Mouse (Mus musculus): ENCODE measurements around the gene Hsd3b5. TPM values are rescaled to one million over a fixed set of nuclear protein-coding genes. Genes with fewer than 3 reads are reported as not detected.
"Not testable (repeated sequence)": the region's sequence is repeated elsewhere in the genome, so short reads cannot be mapped to it uniquely, and the experiment has no call there.

Hsd3b5 gene
- polyA plus RNA-seq (2015; fragmentation: Nextera tagmentation; extraction: Ambion mirVana) = not detected in 2 replicates

DNA sequence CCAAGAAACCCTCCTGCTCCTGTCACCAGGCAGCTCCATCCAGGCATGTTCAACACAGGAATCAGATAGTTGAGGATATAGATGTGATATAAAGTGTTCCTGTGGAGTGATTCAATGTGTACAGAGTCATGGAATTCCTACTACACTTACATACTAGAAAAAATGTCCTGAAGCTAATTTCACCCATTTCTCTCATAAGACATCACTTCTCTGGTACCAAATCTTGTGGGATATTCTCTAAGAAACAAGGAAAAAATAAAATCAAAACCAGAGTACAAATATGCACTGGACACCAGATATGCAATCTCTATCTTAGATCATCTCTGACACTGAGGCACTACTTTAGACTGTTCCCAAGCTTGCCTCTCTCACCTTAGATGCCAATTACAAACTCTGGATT is at the start of gene Hsd3b5:
Hsd3b5 (minus strand) TSS at position 101 of the 400 bp plus-strand sequence.
- H3K4me1 ChIP-seq (replicated peaks) = no peaks in the 10 kb centered on the region
- no peak for ATAC-seq
- H3K27ac ChIP-seq = no peak within 1 kb of the TSS
- no peaks in the 10 kb centered on the region for H3K36me3 ChIP-seq
- no peaks in the 10 kb centered on the region for H3K9me3 ChIP-seq
- H3K4me3 ChIP-seq (replicated peaks) = no peak within 1 kb of the TSS
- no peaks in the 10 kb centered on the region for H3K27me3 ChIP-seq
- no peak within 1 kb of the TSS for H3K4me2 ChIP-seq (replicated peaks)
- no peak within 1 kb of the TSS for H3K9ac ChIP-seq (replicated peaks)

DNA sequence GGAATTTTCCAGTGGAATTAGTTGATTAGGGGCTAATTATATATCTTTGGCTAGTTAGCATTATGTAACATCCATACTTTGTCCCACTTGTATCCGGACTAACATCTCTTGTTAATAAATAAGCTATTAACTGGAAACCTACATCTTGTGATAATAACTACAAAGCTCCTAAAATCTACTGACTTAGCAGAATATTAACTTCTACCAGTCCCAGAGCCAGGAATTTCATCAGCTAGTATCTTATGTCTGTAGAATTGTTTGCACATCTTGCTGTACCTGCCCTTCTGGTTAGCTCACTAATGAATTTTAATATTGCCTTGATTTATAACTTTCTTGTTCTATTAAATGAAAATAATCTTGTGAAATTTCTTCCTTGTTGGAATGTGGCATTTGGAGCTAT is 5.1 kb upstream of the Hsd3b5 start:
- Histone ChIP-seq H3K4me2 (replicated peaks) (no peak overlapping the region), H3K4me1 (replicated peaks) (no peaks in the 10 kb centered on the region), H3K27ac (no peak overlapping the region), H3K27me3 (no peaks in the 10 kb centered on the region), H3K36me3 (no peaks in the 10 kb centered on the region), H3K4me3 (replicated peaks) (no peak overlapping the region), H3K9ac (replicated peaks) (no peak overlapping the region), H3K9me3 (no peaks in the 10 kb centered on the region)
- no peak for ATAC-seq
- 89% methylated on average over 1 of the region's 1 CpGs for WGBS

DNA sequence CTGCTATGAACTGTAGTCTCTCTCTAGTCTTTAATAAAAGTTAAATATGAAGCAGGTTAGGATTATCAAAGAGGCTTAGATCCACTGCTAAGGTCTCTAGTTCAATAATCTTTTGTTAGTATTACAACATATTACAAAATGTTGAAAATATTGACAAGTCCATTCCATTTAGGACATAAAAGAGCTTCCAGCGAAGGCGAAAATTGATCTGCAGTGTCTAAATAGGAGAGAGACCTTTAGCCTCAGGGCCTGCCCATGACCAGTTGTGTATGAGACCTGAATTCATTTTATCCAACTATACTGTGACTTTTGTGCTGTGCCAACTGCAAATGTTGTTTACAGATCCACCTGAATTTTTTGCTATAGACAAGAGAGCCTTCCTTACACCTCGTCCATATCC is 419 bp downstream of the Hsd3b5 start:
- H3K9ac ChIP-seq (replicated peaks) = no peak overlapping the region
- H3K4me3 ChIP-seq (replicated peaks) = no peak overlapping the region
- no peaks in the 10 kb centered on the region for H3K9me3 ChIP-seq
- 86% methylated on average over 3 of the region's 3 CpGs for WGBS
- H3K4me2 ChIP-seq (replicated peaks) = no peak overlapping the region
- H3K27ac ChIP-seq = no peak overlapping the region
- no peaks in the 10 kb centered on the region for H3K27me3 ChIP-seq
- no peaks in the 10 kb centered on the region for H3K36me3 ChIP-seq
- no peak for ATAC-seq
- no peaks in the 10 kb centered on the region for H3K4me1 ChIP-seq (replicated peaks)

- not testable (repeated sequence) for H3K4me3 ChIP-seq (replicated peaks); H3K27me3 ChIP-seq; H3K9me3 ChIP-seq; H3K4me1 ChIP-seq (replicated peaks); H3K36me3 ChIP-seq; H3K27ac ChIP-seq; H3K9ac ChIP-seq (replicated peaks); ATAC-seq; H3K4me2 ChIP-seq (replicated peaks)
- 80% methylated on average over 1 of the region's 1 CpGs for WGBS
Observed at GRCm38 (mm10) chr3:98616786-98617185, 13.3 kb downstream of the Hsd3b5 start.

GRCm38 (mm10) chr3:98616244-98616643 is 13.8 kb downstream of the Hsd3b5 start:
- not testable (repeated sequence) for H3K9ac ChIP-seq (replicated peaks); H3K4me1 ChIP-seq (replicated peaks); H3K4me2 ChIP-seq (replicated peaks); H3K27ac ChIP-seq; H3K4me3 ChIP-seq (replicated peaks); H3K27me3 ChIP-seq; H3K36me3 ChIP-seq; ATAC-seq; H3K9me3 ChIP-seq
- WGBS = 20% methylated on average over 2 of the region's 2 CpGs

- H3K27me3 ChIP-seq; H3K27ac ChIP-seq; H3K9me3 ChIP-seq; H3K4me2 ChIP-seq (replicated peaks); H3K9ac ChIP-seq (replicated peaks); H3K4me1 ChIP-seq (replicated peaks); ATAC-seq; H3K36me3 ChIP-seq; H3K4me3 ChIP-seq (replicated peaks): not testable (repeated sequence)
- WGBS = 74% methylated on average over 2 of the region's 2 CpGs
Observed at GRCm38 (mm10) chr3:98614406-98614927, 15.6 kb downstream of the Hsd3b5 start.

- no peak overlapping the region for H3K4me3 ChIP-seq (replicated peaks)
- no peak overlapping the region for H3K27ac ChIP-seq
- H3K9ac ChIP-seq (replicated peaks) = no peak overlapping the region
- no peaks in the 10 kb centered on the region for H3K4me1 ChIP-seq (replicated peaks)
- no peaks in the 10 kb centered on the region for H3K9me3 ChIP-seq
- H3K4me2 ChIP-seq (replicated peaks) = no peak overlapping the region
- ATAC-seq = no peak
- H3K36me3 ChIP-seq = no peaks in the 10 kb centered on the region
- no peaks in the 10 kb centered on the region for H3K27me3 ChIP-seq
Observed at GRCm38 (mm10) chr3:98613963-98614362, 16.1 kb downstream of the Hsd3b5 start.

GRCm38 (mm10) chr3:98613540-98613939 is 16.5 kb downstream of the Hsd3b5 start:
- not testable (repeated sequence) for H3K27ac ChIP-seq; H3K9ac ChIP-seq (replicated peaks); H3K4me3 ChIP-seq (replicated peaks); H3K27me3 ChIP-seq; H3K36me3 ChIP-seq; H3K4me1 ChIP-seq (replicated peaks); H3K9me3 ChIP-seq; ATAC-seq; H3K4me2 ChIP-seq (replicated peaks)

DNA sequence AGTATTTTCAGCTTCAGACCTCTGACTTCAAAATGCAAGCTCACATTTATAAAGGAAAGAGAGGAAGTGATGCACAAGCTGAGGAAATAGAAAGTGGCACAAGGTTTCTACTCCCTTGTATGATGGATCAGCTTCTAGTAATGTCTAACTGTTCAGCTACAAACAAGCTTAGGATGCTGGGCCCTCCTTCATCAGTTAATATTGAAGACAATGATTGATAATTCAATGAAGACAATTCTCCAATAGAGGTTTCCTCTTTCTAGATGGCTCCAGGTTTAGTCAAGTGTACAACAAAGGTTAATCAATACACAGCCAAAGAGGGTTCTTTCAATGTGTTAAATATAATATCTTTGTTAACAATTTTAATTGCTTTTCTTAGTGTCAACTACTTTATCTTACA is 41.3 kb downstream of the Hsd3b5 start, which contains the start of gene Gm10681:
Gm10681 (minus strand) TSS at position 101 of the 400 bp plus-strand sequence.
- no peak within 1 kb of the TSS for H3K4me3 ChIP-seq (replicated peaks)
- H3K9ac ChIP-seq (replicated peaks) = no peak within 1 kb of the TSS
- no peaks in the 10 kb centered on the region for H3K9me3 ChIP-seq
- H3K4me1 ChIP-seq (replicated peaks) = no peaks in the 10 kb centered on the region
- no peaks in the 10 kb centered on the region for H3K27me3 ChIP-seq
- H3K27ac ChIP-seq = no peak within 1 kb of the TSS
- H3K36me3 ChIP-seq = no peaks in the 10 kb centered on the region
- ATAC-seq = no peak
- H3K4me2 ChIP-seq (replicated peaks) = no peak within 1 kb of the TSS

GRCm38 (mm10) chr3:98587721-98588120 is 42.3 kb downstream of the Hsd3b5 start:
- Histone ChIP-seq H3K36me3 (no peaks in the 10 kb centered on the region), H3K9me3 (no peaks in the 10 kb centered on the region), H3K9ac (replicated peaks) (no peak overlapping the region), H3K4me1 (replicated peaks) (no peaks in the 10 kb centered on the region), H3K4me3 (replicated peaks) (no peak overlapping the region), H3K27ac (no peak overlapping the region), H3K27me3 (no peaks in the 10 kb centered on the region), H3K4me2 (replicated peaks) (no peak overlapping the region)
- ATAC-seq = no peak
- 81% methylated on average over 2 of the region's 2 CpGs for WGBS

DNA sequence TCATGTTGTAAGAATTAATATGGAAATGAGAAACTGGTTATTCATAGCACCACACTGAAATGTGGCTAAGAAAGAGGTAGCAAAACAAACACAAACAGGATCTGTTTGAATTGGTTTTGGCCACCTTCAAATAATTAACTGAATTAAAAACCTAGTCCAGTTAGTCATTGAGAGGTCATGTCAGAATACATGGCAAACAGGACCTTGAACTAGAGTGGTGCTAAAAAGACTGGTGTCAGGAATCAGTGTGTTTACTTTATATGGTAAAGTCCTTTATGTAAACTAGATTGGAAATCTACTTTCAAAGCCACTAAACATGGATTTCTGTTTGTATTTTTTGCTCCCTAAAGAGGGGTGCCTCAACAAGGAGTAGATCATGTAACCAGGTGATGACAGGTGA is 47.4 kb downstream of the Hsd3b5 start:
- not testable (repeated sequence) for ATAC-seq; H3K36me3 ChIP-seq; H3K9me3 ChIP-seq; H3K9ac ChIP-seq (replicated peaks); H3K27me3 ChIP-seq; H3K27ac ChIP-seq; H3K4me1 ChIP-seq (replicated peaks); H3K4me3 ChIP-seq (replicated peaks); H3K4me2 ChIP-seq (replicated peaks)

GRCm38 (mm10) chr3:98582202-98582601 is 47.9 kb downstream of the Hsd3b5 start:
- not testable (repeated sequence) for H3K4me1 ChIP-seq (replicated peaks); H3K36me3 ChIP-seq; ATAC-seq; H3K4me2 ChIP-seq (replicated peaks); H3K9ac ChIP-seq (replicated peaks); H3K27me3 ChIP-seq; H3K4me3 ChIP-seq (replicated peaks); H3K27ac ChIP-seq; H3K9me3 ChIP-seq
- no CpG with 5 or more reads among the region's 1 CpGs for WGBS

GRCm38 (mm10) chr3:98581024-98581423 is 49.0 kb downstream of the Hsd3b5 start:
- not testable (repeated sequence) for H3K9me3 ChIP-seq; H3K9ac ChIP-seq (replicated peaks); H3K4me2 ChIP-seq (replicated peaks); ATAC-seq; H3K36me3 ChIP-seq; H3K4me3 ChIP-seq (replicated peaks); H3K4me1 ChIP-seq (replicated peaks); H3K27me3 ChIP-seq; H3K27ac ChIP-seq
- 100% methylated on average over 1 of the region's 1 CpGs for WGBS
